Mouse (Mus musculus) kidney, adult 2 months (tissue): Measurements from ENCODE around the gene Rassf5.

Experiments used
- CTCF ChIP-seq: fragments of 200-500 bp; conservative IDR thresholded peaks from 2 replicates; pipeline ENCODE4 v1.5.1; 2011; ENCODE audit warnings: low read depth, mild to moderate bottlenecking, control low read depth, low read length, moderate library complexity, mixed read lengths; ENCODE audit not compliant: insufficient read depth, insufficient read length
- POLR2A ChIP-seq: fragments of 200-500 bp; IDR thresholded peaks from one replicate; pipeline ENCODE4 v1.6.1; 2011; ENCODE audit warnings: low read depth, low read length, control low read depth

DNA sequence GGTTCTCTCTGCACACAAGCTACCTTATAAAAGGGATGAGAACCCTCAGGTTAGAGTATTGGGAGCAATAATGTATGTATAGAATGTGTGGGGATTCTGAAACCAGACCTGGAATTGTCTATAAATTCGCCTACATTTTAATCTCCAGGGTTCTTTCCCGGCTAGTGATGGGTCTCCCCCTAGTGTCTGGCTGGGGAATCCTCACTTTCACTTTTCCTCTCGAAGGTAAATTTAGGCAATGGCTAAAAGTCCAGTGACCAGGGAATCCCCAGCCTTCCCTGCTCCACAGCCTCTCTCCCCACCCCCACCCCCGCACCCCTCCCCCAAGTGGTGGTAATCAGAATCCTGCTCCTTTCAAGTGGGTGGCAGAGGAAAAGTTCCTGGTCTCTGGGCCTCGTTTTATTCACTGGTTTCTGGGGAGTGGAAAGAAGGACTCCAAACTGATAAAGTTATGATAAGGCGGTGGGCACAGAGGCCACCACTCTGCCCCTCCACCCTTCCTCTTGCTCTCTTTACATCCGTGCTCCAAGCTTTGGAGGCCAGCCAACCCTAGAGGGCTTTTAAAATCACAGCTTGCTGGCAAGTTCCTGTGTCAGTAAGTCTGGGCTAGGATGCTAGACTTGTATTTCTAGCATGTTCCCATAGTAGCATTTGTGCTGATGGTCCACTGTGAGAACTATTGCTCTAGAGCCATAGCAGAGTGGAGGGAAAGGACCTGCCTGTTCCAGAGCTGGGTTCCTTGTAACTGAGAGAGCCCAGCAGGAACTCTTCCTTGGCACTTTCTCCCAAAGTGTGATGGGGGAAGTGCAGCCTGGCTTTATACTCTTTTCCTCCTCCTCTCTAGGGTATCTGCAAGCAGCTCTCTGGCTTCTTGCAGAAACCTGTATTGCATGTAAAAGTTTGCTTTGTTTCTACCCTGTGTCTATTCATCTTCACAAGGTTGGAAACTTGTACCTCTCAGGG is 1.7 kb upstream of the Rassf5 start:
- TF ChIP-seq CTCF (peak; percentile 67), POLR2A (no peak)
